Mouse (Mus musculus): ENCODE measurements around the gene Cggbp1.

- TF ChIP-seq GATA1 (IDR thresholded peaks at IDR 0.05; ENCODE audit: borderline replicate concordance, low read length): no peak
- TF ChIP-seq FLI1 (IDR thresholded peaks at IDR 0.05; ENCODE audit: low read length): no peak
Measured at GRCm38 (mm10) chr16:64885547-64885946, 33.8 kb downstream of the Cggbp1 start.

Data from megakaryocyte, embryonic 14.5 days (primary cell).